Mouse (Mus musculus): ENCODE data around the gene Ncoa3.

GRCm38 (mm10) chr2:165964121-165964520 is 28.3 kb upstream of the Ncoa3 start:
- TF ChIP-seq EP300 (IDR thresholded peaks at IDR 0.05; ENCODE audit: insufficient read depth, low read depth, low read length) (no peak), CTCF (IDR thresholded peaks at IDR 0.05; ENCODE audit: low read depth, low read length) (no peak)

Measured in ES-Bruce4 (cell line).